Mouse (Mus musculus) adrenal gland, adult 18-20 months (tissue): ENCODE results near the gene Atp8a2. TPM values are rescaled to one million over a fixed set of nuclear protein-coding genes. Genes with fewer than 3 reads are reported as not detected.
A peak's percentile ranks its signal among the peaks of the same experiment; 100 is the strongest.

Experiments
- DNase-seq, 2 experiments: peaks; one replicate each; pipeline ENCODE4 v3.0.0; 2021 to 2022; ENCODE audit warnings: low spot score in 2 of 2
- total RNA-seq, 2 experiments: library from RNA; stranded (reverse); gene quantifications; 1 replicate in 1 of 2; 2 replicates in 1 of 2; pipeline ENCODE4 v1.2.3; 2021

Atp8a2 gene
- total RNA-seq, 2 experiments from 2014 or later, result 1.1 to 2.0 TPM

DNA sequence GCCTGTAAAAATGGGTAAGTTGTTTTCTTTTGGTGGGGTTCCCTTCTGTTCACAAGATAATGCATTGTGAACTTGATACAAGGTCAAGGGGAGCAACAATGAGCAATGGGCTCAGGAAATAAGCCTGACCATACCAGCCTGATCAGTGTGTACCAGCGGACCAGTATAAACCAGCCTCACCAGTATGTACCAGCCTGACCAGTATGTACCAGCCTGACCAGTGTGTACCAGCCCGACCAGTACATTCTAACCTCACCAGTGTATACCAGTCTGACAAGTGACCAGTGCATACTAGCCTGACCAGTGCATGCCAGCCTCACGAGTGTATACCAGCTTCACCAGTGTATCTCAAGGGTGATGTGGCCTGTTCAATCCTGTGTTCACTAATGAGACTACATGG lies 33.6 kb downstream of the Atp8a2 start:
- no peak for DNase-seq

DNA sequence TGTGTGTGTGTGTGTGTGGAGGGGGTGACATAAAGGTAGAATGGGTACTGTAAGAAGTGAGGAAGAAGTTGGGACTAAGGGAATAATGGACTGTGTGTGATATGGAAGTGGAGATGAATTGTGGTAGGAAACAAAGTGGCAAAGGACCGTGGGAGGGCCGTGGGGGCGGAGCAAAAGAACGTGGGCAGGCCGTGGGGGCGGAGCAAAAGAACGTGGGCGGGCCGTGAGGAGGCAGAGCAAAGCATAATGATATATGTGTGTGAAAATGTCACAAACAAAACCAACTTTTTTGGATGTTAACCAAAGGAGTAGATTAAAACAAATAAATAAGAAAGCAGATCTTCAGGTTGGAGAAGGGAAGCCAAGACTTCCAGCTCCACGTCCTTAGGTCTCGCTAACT lies 44.6 kb downstream of the Atp8a2 start:
- no peak for DNase-seq

DNA sequence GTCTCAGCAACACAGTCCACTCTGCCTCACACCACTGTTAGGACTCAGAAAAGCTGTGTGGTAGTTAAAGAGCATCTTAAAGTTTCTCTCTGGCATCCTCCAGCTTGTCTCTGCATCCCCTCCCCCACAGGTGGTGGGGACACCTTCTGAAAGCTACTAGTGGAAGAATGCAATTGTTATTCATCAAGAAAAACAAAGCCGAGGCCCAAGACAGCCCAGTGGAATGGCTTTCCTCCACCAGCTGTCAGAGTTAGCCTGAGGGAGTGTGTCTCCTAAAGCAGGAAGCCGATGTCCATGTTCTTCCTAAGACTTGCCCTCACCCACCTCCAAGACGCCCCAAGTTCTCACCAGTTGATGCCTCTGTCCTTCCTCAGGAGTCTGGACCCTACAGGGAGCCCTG lies 48.1 kb downstream of the Atp8a2 start:
- no peak for DNase-seq

DNA sequence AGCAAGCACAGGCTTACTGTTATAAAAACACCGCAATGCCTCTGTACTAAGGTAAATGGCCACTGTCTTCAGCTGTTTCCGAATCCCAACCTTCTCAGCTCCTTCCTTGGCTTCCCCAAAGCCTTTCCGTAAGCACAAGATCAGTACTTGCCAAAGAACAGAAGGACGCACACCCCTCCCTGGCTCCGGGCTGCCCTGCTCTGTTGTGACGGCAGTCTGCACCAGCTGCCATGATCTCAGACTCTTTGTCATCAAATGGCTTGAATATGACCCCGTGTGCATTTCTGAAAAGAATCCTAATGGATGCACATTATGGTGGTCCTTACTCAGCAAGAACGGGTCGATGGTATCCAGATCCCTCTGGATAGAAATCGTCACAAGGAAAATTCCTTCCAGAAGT lies 53.7 kb downstream of the Atp8a2 start:
- no peak for DNase-seq

DNA sequence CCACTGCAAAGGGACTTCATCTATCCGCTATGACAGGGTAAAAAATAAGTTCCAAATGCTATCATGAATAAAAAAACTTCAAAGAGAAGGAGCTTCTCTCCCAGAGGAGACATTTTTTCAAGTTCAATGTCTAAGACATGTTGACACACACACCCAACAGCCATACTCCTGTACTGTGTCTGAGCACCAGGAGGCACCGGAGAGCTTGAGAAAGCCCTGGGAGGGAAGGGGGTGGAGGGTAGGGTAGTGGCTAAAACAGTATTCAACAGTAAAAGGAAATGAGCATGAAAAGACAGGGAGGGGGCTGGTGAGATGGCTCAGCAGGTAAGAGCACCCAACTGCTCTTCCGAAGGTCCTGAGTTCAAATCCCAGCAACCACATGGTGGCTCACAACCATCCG lies 58.6 kb downstream of the Atp8a2 start:
- no peak for DNase-seq

DNA sequence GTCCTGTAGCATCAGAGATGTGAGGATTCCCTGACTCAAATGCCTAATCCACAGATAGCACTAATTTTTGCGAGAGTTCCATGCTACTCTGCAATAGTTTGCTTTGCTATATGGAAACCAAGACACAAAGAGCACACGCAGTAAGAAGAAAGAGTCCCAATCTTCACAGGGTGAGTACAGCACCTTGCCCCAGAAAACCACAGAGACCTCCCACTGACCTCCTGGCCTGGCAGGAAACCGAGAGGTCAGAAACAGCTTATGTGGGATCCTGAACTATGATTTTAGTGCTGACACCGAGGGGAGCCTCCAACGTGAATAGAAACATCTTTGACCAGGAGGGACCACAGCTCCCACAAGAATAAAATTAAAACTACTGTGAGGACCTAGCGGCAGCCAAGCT lies 59.2 kb downstream of the Atp8a2 start:
- no peak for DNase-seq

DNA sequence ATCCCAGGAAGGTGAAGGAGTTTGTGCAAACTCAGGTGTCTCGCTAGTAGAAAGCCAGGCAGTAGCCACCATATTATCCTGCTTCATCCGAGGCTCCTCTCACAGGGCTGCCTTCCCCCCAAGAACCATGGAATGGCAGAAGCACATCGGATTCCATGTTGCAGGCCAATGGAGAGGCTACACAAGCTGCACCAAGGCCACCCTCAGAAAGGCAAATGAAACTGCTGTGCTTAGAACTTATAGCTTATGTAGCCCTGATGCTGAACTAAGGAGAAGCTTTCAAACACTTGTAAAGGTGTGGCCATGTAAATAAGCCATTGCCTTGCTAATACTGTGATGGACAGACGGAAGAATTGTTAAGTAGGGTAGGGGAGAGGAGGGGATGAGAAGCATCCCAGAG lies 61.2 kb downstream of the Atp8a2 start:
- DNase-seq, result no peak

DNA sequence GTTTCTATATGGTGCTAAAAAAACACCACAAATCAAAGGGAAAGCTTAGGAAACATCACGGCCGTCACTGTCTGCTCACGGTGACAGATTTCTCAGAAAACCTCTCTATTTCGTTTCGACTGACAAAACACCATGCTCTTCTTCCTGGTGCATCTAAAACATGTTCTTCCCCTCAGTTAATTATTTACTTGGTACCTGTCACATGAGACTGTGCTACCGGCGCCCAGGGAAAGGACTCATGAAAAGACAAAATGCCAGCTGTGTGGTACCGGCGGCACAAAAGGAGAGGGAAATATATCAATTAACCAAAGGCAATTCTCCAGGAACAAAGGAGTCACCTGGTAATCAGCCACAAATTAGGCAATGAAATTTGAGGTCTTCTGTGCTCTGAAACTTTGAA lies 62.3 kb downstream of the Atp8a2 start:
- no peak for DNase-seq

DNA sequence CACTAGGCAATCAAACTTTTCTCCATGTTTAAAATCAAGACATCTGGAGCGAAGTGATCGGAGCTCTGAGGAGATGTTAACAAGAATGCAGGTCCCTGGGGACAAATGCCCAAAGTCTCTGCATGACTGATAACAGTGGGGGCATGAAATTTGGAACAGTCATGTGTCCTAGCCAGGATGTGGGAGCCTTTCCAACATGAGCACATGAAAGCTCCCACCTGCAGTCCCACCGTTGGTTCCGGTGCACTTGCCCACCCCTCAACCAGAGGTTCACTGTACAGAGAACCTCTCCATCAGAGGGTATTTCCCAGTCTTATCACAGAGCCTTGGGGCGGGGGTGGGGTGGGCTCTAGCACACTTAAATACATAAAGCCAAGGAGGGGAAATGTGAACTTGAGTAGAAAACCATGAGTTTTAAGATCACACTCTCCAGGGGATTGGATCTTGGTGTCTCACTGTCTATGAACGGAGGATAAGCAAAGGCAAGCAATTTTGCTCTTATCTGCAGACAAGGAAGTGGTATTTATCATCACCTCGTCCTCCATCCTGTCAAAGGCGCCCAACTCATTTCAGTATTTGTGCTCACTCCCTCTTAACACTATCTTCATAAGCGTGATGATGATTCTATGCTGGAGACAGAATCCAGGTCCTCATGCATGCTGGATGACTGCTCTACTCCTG lies 65.6 kb downstream of the Atp8a2 start:
- DNase-seq, result no peak

DNA sequence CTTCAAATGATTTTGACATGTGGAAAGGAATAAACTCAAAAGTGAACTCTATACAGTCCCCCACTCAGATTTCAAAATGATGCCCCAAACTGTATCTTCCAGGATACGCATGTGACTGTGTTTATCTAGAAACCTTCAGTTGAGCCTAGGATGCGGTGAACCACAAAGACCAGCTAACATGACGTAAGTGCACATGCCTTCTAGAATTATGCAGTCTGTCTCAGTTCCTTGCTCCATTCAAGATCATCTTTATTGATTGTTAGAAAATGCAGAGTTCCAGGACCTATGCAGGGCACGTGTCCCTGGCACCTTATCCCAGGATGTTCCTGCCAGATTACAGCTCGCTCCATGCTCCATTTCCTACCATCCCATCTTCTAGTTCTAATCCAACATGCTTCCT lies 67.4 kb downstream of the Atp8a2 start:
- no peak for DNase-seq

DNA sequence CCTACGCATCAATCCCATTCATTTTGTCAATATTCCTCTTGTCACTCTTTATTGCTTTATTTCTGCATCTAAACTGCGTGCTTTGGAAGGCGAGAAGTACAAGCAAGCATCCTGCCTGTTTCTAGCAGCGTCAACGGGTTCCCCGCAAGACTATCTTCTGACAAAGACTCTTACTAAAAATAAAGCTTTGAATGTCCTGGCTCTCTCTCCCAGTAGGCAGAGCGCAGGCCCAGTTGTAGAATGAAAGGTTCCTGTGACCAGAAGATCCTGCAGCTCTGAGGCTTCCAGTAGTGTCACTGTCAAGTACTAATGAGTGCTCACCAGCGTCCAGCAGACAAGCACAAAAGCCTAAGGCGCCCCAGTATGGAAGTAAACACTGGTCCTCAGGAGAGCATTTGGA lies 71.8 kb downstream of the Atp8a2 start:
- DNase-seq, result no peak

DNA sequence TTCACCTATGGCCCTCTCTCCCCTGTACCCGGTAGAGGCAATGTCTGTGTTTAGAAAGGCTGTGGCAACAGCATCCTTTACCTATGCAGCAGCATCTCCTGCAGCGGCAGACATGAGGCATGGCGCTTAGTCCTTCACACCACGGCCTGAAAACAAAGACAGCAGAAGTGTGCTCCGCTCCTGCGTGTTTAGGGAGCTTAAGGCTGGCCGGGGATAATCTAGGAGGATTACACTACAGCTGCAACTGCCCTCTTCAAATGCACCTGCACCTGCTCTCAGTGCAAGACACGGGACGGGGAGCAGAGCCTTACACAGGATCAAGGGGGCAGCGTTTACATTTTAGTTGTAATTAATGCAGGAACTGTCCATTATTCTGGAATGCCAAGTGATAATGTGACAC lies 75.4 kb downstream of the Atp8a2 start:
- no peak for DNase-seq

DNA sequence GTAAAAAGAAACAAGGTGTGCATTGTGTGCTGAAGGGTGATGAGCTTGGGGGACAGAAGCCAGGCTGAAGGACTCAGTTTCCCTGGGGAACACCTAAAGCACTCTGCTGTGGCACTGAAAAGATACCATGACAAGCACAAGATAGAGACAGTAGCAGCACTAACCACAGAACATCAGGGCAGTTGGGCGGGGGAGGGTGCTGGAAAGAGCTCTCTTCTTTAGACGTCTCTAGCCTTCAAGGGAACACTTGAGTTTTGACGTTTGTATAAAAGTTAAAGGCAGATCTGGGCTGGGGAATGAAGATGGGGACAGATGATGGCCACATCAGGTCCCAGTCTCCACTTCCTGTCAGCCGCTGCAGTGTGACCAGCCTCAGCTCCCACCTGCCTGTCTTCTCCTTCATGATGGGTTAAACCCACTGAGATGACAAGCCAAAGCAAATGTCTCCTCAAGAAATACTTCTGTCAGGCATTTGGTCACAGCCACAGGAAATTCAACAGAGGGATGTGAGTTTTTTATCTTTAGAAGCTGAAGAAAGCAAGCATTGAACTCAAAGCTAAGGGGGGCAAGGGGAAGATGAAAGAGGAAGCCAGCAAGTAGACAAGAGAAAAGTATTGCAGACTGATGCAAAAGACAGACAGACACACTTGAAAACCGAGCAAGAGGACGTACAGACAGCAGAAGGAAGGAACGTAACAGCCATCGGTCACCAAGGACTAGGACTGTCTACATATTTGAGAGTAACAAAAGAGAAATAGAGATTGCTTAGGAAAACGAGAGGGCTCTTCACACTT lies 79.0 kb downstream of the Atp8a2 start:
- no peak for DNase-seq

DNA sequence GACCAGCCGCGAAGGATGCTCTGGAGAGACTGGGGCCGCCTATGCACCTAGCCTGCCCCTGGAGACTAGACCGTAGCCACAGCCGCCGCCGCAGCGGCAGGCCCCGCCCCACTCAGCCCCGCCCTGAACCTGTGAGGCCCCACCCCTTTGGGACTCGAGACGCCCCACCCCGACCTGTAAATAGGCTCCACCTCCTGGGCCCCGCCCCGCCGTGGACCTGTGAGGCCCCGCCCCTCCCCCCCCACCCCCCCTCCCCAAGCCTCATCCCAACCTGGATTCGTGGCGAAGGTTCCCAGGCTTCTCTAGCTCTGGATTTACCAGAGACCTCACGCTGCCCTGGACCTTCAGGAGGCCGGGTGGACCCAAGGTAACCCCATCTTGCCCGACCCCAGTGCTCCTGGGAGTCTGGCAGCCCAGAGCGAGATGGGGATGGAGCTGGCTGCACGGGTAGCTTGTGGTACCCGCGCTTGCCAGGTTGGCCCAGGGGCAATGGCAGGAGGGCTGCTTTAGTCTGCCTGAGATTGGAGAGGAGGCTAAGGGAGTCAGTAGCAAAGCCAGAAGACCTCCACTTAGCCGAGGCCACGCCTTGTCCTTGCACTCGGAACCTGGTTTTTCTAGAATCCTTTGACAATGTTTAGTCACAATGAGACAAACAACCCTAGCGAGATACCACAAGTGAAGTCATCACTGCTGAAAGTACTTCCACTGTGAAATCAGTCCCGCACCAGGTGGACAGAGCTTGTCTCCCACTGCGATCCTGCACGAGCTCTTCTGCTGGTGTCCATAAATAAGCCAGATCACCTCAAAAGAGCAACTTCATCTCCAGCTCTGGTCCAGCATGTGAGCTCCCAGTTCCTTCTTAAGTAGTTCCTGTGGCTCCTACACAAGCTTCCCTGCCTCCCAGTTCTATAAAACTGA lies 109.9 kb downstream of the Atp8a2 start:
- peak in 1 of 2 experiments; percentile 3 for DNase-seq

DNA sequence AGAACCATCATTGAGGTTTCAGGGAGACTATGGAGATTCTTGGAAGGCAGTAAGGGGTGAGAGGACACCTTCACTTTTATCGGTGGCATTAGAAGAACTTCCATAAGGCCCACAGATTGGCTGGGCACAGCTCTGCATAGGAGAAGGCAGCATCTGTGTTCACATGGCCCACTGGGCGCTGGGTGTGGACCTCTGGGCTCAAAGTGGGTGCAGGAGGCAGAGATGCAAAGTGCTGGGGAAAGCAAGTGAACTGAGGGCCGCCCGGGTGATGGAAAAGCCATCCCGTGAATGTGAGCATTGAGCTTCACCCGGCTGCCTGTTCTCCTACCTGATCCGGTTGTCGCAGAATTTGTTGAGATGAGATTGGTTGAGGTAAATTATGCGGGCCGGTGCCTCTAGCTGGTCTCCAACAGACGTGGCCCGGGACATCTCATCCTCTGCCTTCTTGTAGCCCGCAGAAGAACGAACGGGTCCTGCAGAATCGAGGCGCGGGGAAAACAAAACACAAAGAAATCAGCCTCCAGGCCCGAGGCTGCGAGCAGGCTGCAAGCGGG lies 110.6 kb downstream of the Atp8a2 start:
- no peak for DNase-seq

DNA sequence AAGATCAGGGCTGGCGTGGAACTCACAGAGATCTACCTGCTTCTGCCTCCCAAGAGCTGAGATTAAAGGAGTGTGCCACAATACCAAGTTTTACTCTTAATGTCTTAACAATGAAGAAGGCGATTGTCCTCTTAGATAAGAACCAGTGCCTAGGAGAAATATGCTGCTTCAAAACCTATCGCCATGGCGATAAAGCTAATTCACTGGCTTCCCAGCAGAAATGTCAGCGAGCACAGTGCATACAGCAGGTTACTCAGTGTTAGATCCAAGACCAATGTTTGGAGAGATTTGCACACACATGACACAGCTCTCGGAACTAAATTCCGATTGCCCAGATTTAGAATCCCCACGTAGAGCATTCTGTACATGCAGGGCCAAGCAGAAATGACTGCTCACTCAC lies 114.2 kb downstream of the Atp8a2 start:
- DNase-seq, result no peak

DNA sequence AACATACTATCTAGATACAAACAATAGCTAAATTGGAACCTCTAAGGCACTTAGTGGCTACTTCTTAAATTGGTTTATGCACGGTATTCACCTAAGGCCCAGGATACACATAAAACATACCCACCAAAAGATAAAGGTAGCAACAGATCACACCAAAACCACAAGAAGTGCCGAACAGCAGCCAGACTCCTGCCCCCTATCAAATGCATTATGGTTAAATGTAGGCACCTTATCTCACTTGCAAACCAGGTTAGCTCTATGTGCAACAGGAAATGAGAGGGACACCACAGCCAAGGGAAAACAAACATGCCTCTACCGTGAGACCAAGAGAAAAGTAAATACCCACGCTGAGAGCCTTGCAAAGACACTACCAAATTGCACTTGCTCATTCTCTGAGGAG lies 124.5 kb downstream of the Atp8a2 start:
- no peak for DNase-seq

DNA sequence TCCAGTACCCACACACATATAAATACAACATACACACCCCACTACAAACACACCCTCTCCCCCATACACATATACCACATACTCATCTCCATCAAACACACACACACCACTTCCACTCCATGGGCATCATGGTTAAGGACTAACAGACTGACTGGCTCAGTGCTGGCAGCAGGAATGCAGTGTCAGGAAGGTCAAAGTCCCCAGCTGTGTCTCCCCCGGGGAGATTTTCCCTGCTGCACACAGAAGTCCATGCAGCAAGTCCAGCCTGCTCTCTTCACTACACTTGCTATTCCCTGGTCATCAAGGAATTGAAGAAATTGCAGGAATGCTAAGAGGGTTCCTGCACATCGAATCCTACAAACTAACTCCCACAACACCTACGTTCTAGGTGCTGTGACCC lies 131.8 kb downstream of the Atp8a2 start:
- no peak for DNase-seq

DNA sequence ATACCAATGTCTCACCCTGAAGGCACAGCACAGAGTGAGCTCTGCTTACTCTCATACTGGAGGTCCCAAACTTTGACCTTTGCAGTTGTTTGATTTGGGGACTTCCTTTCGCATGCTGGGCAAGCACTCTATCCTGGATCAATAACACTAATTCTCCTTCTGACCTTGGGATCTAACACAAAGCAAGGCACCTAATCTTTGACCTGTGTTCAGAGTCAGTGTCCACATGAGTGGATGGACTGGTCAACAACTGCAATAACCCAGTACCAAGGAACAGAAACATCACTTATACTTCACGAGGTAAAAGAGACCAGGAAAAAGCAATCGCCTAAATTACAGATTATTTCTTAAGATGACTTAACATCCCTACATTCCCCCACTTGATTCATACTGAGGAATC lies 136.0 kb downstream of the Atp8a2 start:
- no peak for DNase-seq

DNA sequence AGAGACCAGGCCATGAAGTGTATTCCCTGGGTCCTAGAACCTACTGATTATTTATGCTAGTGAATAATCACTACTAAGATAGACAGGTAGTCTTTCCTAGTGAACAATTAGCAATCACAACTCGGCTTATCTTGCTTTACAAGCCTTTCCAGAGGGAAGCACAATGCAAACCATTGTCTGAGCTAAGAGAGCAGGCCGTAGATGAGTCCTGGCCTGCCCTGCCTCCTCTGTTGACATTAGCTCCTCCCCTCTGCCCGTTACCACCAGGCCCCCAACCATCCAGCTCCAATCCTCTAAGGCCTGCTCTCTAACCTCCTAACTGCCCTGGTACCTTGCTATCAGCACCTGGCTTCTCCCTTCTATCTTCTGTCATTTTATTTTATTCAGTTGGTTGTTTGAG lies 138.1 kb downstream of the Atp8a2 start:
- DNase-seq, result no peak

DNA sequence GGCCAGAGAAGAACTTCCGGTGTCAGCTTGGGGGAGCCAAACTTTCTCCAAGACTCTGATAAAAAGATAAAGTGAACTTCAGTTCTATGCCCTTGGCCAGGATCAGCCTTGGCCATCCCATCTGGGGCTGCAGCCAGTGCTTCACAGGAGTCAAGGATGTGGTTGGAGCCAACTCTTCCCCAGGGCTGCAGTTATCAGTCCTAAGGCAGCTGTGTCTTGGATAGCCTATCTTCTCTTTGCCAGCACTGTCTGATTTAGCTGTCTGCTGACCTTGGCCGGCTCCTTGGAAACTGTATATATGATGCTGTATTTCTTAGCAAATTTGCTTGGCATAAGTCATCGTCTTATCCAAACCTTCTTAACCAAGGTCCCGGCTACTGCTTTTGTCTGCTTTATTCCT lies 141.7 kb downstream of the Atp8a2 start:
- DNase-seq, result no peak

DNA sequence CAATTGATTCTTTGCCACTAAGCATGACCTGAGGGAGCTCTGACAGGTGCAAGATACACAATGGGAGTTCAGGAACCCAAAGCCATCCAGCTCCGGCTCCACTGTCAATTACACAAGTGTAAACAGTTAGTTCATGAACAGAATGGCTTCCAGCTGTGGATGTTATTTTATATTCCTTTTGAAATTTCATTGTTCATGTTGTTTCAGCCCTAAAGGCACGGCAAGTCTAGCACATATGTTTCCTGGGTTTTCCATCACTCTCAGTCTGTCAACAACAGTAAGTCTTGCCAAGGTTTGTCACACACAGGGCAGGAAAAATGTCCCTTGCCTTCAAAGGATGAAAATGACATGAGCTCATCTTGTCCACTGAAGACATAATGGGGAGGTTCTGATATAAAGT lies 166.3 kb downstream of the Atp8a2 start:
- DNase-seq, result no peak
